Mouse (Mus musculus): ENCODE measurements around the gene Acat3. TPM values are rescaled to one million over a fixed set of nuclear protein-coding genes. Genes with fewer than 3 reads are reported as not detected.
"Not testable (repeated sequence)": the region's sequence is repeated elsewhere in the genome, so short reads cannot be mapped to it uniquely, and the experiment has no call there.

Acat3 gene
- polyA plus RNA-seq, 1 experiment: 2.9 TPM

DNA sequence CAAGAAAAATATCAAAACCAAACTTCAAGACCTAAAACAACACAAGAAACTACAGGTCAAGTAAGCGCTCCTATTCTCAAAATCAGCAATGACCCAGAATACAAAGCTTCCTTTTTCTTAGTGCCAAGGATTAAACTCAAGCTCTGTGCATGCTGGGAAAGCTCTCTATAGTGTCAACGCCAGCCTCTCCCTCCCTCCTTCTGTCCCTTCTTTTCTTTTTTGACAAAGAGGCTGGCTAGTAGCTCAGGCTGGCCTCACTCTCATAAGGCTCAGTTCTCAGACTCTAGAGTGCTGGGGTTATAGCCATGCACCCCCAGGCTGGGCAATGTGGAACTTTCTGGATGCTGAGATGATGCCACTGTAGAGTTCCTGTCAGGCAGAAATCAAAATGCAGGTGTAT, 2.3 kb downstream of the Acat3 start:
- Histone ChIP-seq H3K36me3 (ENCODE audit: control insufficient read depth, insufficient read depth, low read length) (no peaks in the 10 kb centered on the region), H3K27ac (ENCODE audit: control insufficient read depth, insufficient read depth, low read depth, low read length) (no peak overlapping the region), H3K4me1 (ENCODE audit: control insufficient read depth, insufficient read depth, low read length) (peaks cover 14% of the 10 kb centered on the region), H3K4me3 (ENCODE audit: control insufficient read depth, low read depth, low read length) (no peak overlapping the region), H3K27me3 (ENCODE audit: control insufficient read depth, insufficient read depth, low read length) (no peaks in the 10 kb centered on the region; the same call in 1 of the 2 replicates)
- no peak for TF ChIP-seq CTCF (IDR thresholded peaks at IDR 0.05; ENCODE audit: control insufficient read depth, insufficient read depth, insufficient replicate concordance, low read depth, low read length)
- no peak for TF ChIP-seq POLR2A (IDR thresholded peaks at IDR 0.05; ENCODE audit: control insufficient read depth, low read depth, low read length)

DNA sequence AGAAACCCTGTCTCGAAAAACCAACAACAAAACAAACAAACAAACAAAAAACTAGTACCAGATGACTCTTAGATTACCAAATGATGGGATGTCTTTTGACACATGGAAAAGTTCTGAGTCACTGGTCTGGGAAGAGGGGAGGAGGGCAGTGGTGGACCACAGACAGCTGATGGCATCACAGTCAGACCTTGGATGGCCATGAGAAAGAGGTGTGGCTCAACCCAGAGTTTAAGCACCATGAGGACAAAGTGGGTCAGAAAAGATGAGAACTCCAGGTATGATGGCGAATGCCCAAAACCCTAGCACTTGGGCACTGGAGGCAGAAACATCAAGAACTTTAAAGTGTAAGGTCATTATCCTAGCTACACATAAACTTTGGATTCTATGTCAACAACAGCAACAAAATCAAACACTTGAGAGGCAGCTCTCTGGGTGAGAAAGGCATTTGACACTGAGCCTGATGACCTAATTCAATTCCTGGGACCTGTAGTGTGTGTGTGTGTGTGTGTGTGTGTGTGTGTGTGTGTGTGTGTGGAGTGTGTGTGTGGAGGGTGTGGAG, 2.9 kb downstream of the Acat3 start:
- Histone ChIP-seq H3K4me1 (ENCODE audit: control insufficient read depth, insufficient read depth, low read length) (peaks cover 14% of the 10 kb centered on the region), H3K4me3 (ENCODE audit: control insufficient read depth, low read depth, low read length) (no peak overlapping the region), H3K27ac (ENCODE audit: control insufficient read depth, insufficient read depth, low read depth, low read length) (no peak overlapping the region), H3K36me3 (ENCODE audit: control insufficient read depth, insufficient read depth, low read length) (no peaks in the 10 kb centered on the region), H3K27me3 (ENCODE audit: control insufficient read depth, insufficient read depth, low read length) (no peaks in the 10 kb centered on the region; the same call in 1 of the 2 replicates)
- no peak for TF ChIP-seq POLR2A (IDR thresholded peaks at IDR 0.05; ENCODE audit: control insufficient read depth, low read depth, low read length)
- TF ChIP-seq CTCF (IDR thresholded peaks at IDR 0.05; ENCODE audit: control insufficient read depth, insufficient read depth, insufficient replicate concordance, low read depth, low read length): no peak

DNA sequence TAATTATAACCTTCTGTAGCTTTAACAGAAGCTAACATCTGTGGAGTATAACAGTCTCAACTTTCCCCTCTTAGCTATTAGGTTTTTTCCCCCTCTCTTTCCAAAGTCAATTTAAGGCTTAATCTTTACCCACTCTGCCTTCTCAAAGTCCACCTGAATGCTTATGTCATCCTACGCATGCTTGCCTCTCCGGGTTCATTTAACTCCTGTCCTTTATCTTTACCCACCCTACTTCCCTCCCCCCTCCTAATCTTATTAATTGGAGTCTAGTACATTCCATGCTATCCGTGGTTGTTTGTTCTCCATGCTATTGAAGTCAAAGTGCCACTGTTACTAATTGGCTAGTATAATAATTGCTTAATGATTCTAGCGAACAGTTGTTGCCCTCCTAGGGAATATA, 4.7 kb downstream of the Acat3 start:
- H3K27me3 ChIP-seq (ENCODE audit: control insufficient read depth, insufficient read depth, low read length): no peaks in the 10 kb centered on the region; the same call in 1 of the 2 replicates
- peaks cover 7% of the 10 kb centered on the region for H3K4me1 ChIP-seq (ENCODE audit: control insufficient read depth, insufficient read depth, low read length)
- TF ChIP-seq CTCF (IDR thresholded peaks at IDR 0.05; ENCODE audit: control insufficient read depth, insufficient read depth, insufficient replicate concordance, low read depth, low read length) (no peak), POLR2A (IDR thresholded peaks at IDR 0.05; ENCODE audit: control insufficient read depth, low read depth, low read length) (no peak)
- H3K36me3 ChIP-seq (ENCODE audit: control insufficient read depth, insufficient read depth, low read length): no peaks in the 10 kb centered on the region
- no peak overlapping the region for H3K4me3 ChIP-seq (ENCODE audit: control insufficient read depth, low read depth, low read length)
- H3K27ac ChIP-seq (ENCODE audit: control insufficient read depth, insufficient read depth, low read depth, low read length): no peak overlapping the region

- not testable (repeated sequence) for H3K36me3 ChIP-seq (ENCODE audit: control insufficient read depth, insufficient read depth, low read length); H3K4me3 ChIP-seq (ENCODE audit: control insufficient read depth, low read depth, low read length); H3K27ac ChIP-seq (ENCODE audit: control insufficient read depth, insufficient read depth, low read depth, low read length); H3K4me1 ChIP-seq (ENCODE audit: control insufficient read depth, insufficient read depth, low read length); H3K27me3 ChIP-seq (ENCODE audit: control insufficient read depth, insufficient read depth, low read length)
These were observed 8.8 kb downstream of the Acat3 start for GRCm38 (mm10) chr17:12931576-12931975.

DNA sequence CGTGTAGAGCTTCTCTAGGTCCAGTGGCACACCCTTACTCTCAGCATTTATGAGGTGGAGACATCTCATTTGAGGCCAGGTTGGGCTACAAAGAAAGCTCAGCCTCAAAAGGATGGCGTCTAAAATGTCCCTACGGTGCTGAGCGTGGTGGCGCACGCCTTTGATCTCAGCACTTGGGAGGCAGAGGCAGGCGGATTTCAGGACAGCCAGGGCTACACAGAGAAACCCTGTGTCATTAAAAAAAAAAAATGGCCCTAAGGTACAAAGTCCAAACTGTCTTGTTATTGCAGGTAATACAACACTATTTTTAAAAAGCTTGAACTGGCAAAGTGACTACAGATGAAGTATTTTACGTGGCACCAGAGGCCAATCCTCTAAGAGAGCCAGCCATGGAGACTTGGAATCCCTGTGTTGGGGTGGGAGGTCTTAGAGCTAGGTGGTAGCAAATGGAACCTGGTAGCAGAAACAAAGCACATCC, 14.7 kb downstream of the Acat3 start:
- Histone ChIP-seq H3K36me3 (ENCODE audit: control insufficient read depth, insufficient read depth, low read length) (peaks cover 2% of the 10 kb centered on the region), H3K4me3 (ENCODE audit: control insufficient read depth, low read depth, low read length) (no peak overlapping the region), H3K27ac (ENCODE audit: control insufficient read depth, insufficient read depth, low read depth, low read length) (no peak overlapping the region), H3K27me3 (ENCODE audit: control insufficient read depth, insufficient read depth, low read length) (no peaks in the 10 kb centered on the region), H3K4me1 (ENCODE audit: control insufficient read depth, insufficient read depth, low read length) (no peaks in the 10 kb centered on the region)
- no peak for TF ChIP-seq POLR2A (IDR thresholded peaks at IDR 0.05; ENCODE audit: control insufficient read depth, low read depth, low read length)

DNA sequence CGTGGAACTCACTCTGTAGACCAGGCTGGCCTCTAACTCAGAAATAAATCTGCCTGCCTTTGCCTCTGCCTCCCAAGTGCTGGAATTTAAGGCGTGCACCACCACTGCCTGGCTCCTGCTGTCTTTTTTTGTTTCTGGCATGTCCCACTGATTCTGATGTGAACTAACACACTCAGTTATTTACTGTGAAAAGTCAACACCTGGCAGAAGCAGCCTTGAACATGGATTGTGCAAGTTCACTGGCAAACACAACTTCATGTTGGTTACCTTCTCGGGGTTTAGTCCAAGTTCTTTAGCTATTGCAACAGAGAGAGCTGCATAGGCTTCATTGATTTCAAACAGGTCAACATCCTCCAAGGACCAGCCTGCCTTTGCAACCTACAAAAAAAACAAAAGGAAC, 15.4 kb downstream of the Acat3 start:
- TF ChIP-seq CTCF (IDR thresholded peaks at IDR 0.05; ENCODE audit: control insufficient read depth, insufficient read depth, insufficient replicate concordance, low read depth, low read length): no peak
- H3K27ac ChIP-seq (ENCODE audit: control insufficient read depth, insufficient read depth, low read depth, low read length): no peak overlapping the region
- H3K4me1 ChIP-seq (ENCODE audit: control insufficient read depth, insufficient read depth, low read length): no peaks in the 10 kb centered on the region
- no peaks in the 10 kb centered on the region for H3K27me3 ChIP-seq (ENCODE audit: control insufficient read depth, insufficient read depth, low read length)
- H3K36me3 ChIP-seq (ENCODE audit: control insufficient read depth, insufficient read depth, low read length): peaks cover 4% of the 10 kb centered on the region
- no peak overlapping the region for H3K4me3 ChIP-seq (ENCODE audit: control insufficient read depth, low read depth, low read length)

GRCm38 (mm10) chr17:12921073-12921472, 19.3 kb downstream of the Acat3 start:
- peaks cover 4% of the 10 kb centered on the region for H3K36me3 ChIP-seq (ENCODE audit: control insufficient read depth, insufficient read depth, low read length)
- H3K4me3 ChIP-seq (ENCODE audit: control insufficient read depth, low read depth, low read length): no peak overlapping the region
- no peaks in the 10 kb centered on the region for H3K27me3 ChIP-seq (ENCODE audit: control insufficient read depth, insufficient read depth, low read length)
- TF ChIP-seq CTCF (IDR thresholded peaks at IDR 0.05; ENCODE audit: control insufficient read depth, insufficient read depth, insufficient replicate concordance, low read depth, low read length): no peak
- no peak for TF ChIP-seq POLR2A (IDR thresholded peaks at IDR 0.05; ENCODE audit: control insufficient read depth, low read depth, low read length)
- no peaks in the 10 kb centered on the region for H3K4me1 ChIP-seq (ENCODE audit: control insufficient read depth, insufficient read depth, low read length)
- no peak overlapping the region for H3K27ac ChIP-seq (ENCODE audit: control insufficient read depth, insufficient read depth, low read depth, low read length)
